Mouse (Mus musculus) natural killer cell, adult 2 months (primary cell): ENCODE measurements at regions not wholly inside any gene's neighbourhood (a gene's known extent, or its start where the extent isn't known, plus 50 kb on each side); places are given as distances from the start of the nearest gene placed in this dataset.
A peak's percentile ranks its signal among the peaks of the same experiment; 100 is the strongest.
"Not testable (repeated sequence)": the region's sequence is repeated elsewhere in the genome, so short reads cannot be mapped to it uniquely, and the experiment has no call there.

ENCODE experiments used
- DNase-seq, 2 experiments: peaks; one replicate each; pipeline ENCODE4 v3.0.0; 2022; ENCODE audit warnings: low spot score in 2 of 2

- no peak for DNase-seq
Measured at GRCm38 (mm10) chr12:77854281-77855075, 339.6 kb upstream of the Gm6657 start.

GRCm38 (mm10) chr12:77855796-77856195 is 338.2 kb upstream of the Gm6657 start:
- DNase-seq, result no peak

DNA sequence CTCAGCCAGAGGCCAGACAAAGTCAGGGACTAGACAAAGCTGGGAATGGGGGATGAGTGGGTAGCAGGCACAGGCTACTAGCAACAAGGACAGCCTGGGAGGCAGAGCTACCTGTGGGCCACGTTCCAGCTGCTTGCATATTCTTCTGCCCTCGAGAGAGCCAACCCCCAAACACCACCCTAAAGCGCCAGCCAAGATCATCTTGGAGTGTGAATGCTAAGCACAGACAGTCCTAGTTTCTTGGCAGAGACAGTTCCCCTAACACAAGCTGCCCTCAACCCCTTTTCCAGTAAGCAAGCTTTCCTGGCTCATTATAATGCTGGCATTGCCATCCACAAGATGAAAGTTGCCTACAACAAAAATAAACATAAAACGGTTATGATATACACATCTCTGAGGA is 336.8 kb upstream of the Gm6657 start:
- no peak for DNase-seq

GRCm38 (mm10) chr12:77860769-77861557 is 333.1 kb upstream of the Gm6657 start:
- DNase-seq, result no peak

GRCm38 (mm10) chr12:77867947-77868495 is 326.0 kb upstream of the Gm6657 start:
- DNase-seq, result no peak

GRCm38 (mm10) chr12:77869296-77869695 is 324.7 kb upstream of the Gm6657 start:
- DNase-seq, result no peak

DNA sequence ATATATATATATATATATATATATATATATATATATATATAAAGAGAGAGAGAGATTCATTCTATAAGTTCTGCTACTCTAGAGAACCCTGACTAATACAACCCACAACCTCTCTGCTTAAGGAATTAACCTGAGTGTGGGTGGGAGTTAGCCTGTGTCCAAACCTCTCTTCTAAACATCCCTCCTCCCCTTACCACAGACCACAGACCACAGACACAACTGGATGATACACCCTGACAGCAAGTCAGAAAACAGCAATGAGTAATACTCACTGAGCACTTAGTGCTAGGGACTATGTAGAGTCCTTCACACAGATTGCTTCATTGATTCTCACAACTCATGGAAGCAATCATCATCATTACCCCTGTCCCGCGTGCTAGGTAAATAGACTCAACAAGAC is 306.7 kb upstream of the Gm6657 start:
- peak; percentile 2 to 25 for DNase-seq

DNA sequence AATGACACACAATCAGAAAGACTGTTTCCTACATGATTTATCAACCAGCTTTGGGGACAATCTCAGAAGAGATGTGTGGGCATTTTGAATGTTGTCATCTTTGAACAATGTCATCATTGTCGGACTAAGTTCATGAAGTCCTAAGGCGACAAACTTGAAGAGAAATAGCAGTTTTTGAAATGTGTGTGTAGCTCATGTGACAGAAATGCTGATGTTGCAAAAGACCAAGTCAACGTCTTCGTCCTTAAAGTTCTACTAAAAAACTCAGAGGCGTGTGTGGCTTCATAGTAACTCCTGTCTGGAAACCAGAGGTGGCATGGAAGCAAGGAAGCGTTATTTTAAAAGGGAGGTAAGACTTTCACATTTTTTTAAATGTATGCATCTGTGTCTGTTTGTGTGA is 302.6 kb upstream of the Gm6657 start:
- DNase-seq, result no peak

GRCm38 (mm10) chr12:77894238-77894637 is 299.8 kb upstream of the Gm6657 start:
- DNase-seq, result no peak

- DNase-seq, result no peak
Measured at GRCm38 (mm10) chr12:77895508-77895907, 298.5 kb upstream of the Gm6657 start.

DNA sequence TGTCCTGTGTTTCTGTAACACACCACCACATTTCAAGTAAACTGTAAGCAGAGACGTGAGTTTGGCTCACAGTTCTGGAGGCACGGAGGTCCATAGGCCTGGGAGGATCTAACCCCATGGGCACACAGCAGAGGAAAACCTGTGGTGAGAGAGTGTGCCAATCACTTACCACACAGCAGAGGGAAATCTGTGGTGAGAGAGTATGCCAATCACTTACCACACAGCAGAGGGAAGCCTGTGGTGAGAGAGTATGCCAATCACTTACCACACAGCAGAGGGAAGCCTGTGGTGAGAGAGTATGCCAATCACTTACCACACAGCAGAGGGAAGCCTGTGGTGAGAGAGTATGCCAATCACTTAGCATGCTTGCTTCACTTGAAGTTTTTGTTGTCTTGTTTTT is 295.1 kb upstream of the Gm6657 start:
- DNase-seq, result not testable (repeated sequence)

- no peak for DNase-seq
Measured at GRCm38 (mm10) chr12:77901254-77901653, 292.8 kb upstream of the Gm6657 start.

DNA sequence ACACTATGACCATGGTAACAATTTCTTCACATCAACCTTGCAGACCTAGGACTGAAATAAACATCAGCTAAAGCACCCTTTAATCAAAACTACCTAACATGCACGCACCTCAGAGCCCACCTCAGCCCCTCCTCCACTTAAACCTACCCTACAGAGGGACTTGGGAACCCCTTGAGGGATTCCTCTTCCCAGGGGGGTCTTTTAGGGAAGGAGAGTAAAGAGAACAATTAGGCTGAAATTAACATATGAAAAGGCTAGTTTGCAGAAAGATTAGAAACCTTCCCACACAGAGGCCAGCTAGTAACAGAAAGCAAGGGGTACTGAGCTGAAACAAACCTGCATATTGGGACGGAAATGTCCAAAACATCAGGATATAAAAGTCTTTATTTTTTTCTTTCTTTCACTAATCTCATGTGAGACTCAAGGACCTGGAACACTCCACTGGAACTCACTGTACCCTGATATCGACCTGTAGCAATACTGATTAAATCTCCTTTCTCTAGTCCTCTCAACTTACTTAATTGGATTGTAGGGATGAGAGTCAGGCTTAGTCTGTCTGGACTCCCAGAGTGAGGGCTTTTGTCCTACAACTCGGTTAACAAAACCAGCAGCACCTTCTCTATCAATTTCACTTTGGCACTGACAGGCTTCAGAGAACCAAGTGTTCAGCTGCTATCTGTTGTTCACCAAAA is 281.0 kb upstream of the Gm6657 start:
- no peak for DNase-seq

- no peak for DNase-seq
Measured at GRCm38 (mm10) chr12:77928729-77929128, 265.3 kb upstream of the Gm6657 start.

GRCm38 (mm10) chr12:77929571-77929970 is 264.5 kb upstream of the Gm6657 start:
- no peak for DNase-seq

- no peak for DNase-seq
Measured at GRCm38 (mm10) chr12:77943960-77944359, 250.1 kb upstream of the Gm6657 start.

GRCm38 (mm10) chr12:77949474-77950017 is 244.5 kb upstream of the Gm6657 start:
- DNase-seq, result peak; percentile 23 to 58

- no peak for DNase-seq
Measured at GRCm38 (mm10) chr12:77952492-77952891, 241.6 kb upstream of the Gm6657 start.

DNA sequence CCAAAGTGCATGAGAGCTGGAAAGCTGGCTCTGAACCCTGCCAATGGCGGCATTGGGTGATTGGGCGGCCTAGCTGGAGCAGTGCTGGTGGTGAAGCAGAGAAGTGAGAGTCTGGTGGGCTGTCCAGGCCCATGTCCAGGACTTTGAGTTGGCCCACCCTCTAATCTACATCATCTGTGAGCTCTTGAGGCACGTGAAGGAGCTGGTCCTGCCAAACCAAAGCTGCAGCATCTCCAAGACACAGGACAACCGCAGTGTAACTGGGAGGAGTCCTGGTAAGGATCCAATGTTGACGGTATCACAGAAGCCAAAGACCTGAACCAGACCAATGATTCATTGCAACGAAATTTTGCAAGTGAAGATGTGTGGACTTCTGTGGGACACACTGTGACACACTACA is 231.4 kb upstream of the Gm6657 start:
- no peak for DNase-seq

- DNase-seq, result no peak
Measured at GRCm38 (mm10) chr12:77968543-77968942, 225.5 kb upstream of the Gm6657 start.

GRCm38 (mm10) chr12:77970026-77970425 is 224.0 kb upstream of the Gm6657 start:
- no peak for DNase-seq

GRCm38 (mm10) chr12:77972165-77972564 is 221.9 kb upstream of the Gm6657 start:
- no peak for DNase-seq
